Mouse (Mus musculus): ENCODE results near the gene Rhob.

DNA sequence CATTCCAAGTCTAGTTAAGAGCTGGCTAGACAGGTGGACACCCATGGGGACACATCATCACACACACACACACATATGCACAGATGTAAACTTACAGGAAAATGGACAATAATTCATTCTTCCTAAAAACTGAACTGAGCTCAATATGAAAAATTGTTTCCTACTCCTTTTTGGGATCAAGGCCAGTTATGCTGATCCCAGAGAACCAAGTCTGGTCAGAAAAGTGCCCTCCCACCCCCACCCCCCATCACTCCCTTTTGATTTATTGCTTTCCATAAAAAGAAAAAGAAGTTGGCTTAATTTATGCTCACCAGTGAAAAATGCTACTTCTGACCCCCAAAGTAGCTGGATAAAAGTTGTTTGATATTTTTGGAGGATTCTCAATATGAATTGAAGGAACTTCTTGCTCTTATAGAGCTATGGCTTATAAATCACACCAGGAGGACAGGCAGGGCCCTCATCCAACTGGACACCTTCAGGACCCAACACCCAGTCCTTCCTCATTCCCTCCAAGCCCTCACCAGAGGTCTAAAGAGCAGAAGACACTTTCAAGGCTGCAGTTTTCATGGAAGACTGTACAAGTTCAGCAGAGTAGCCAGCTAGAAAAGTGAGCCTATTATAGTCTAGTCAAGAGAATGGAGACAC, 31.5 kb downstream of the Rhob start:
- TF ChIP-seq POLR2A (IDR thresholded peaks at IDR 0.05; ENCODE audit: extremely low read depth, insufficient read depth, low read length) (no peak), CTCF (IDR thresholded peaks at IDR 0.05; ENCODE audit: low read depth, low read length) (no peak)
